Mouse (Mus musculus): ENCODE results near the gene Dab2.
A peak's percentile ranks its signal among the peaks of the same experiment; 100 is the strongest.

Dab2 gene

DNA sequence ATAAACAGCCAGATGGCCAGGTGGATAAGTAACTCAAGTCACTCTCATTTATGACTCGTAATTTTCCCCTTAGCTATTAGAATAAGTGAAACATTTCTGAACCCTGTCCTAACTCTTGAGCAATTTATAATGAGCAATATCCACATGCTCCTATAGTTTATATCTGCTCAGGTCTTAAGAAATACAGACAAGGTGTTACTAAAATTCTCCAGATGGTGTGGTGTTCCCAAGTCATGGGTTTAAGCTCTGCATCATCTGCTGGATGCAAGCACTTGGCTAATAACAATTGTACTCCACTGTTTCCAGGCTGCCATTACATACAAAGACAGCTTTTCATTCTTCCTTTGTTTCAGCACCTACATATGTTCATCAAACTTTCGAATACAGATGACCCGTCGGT lies 98.6 kb downstream of the Dab2 start:
- no peak for DNase-seq

DNA sequence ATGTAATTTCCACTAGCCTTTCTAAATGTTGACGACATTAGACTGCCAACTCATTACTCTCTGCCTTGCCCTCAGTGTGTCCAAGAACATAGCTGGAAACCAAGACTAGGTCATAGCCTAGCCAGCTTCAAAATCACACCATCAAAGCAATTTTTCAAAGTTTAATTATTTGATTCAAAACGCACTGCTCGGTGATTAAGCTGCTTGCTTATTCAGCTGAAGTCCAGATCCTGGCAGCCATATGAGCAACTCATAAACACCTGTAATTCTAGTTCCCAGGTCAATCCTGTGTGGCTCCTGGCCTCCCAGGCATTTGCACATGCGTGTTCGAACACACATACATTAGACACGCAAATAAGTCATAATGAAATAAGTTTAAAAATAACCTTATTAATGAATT lies 99.3 kb downstream of the Dab2 start:
- no peak for DNase-seq

DNA sequence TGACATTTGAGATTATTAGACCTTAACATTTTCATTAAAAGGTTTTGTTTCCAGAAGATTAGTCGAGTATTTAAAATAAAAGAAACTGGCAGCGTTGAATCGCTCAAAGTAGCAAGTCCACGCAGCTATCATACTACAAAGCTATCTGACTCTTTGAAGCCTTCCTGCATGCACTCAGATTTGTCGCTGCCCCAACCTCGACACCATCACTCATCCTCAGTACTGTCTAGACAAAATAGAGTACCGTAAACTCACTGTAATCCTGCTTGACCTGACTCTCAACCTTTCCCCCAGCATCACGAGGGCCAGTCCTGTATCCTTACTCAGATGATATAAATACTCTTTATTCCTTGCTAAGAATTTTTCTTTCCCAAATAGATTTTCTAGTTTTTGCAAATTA lies 100.5 kb downstream of the Dab2 start:
- DNase-seq = no peak

DNA sequence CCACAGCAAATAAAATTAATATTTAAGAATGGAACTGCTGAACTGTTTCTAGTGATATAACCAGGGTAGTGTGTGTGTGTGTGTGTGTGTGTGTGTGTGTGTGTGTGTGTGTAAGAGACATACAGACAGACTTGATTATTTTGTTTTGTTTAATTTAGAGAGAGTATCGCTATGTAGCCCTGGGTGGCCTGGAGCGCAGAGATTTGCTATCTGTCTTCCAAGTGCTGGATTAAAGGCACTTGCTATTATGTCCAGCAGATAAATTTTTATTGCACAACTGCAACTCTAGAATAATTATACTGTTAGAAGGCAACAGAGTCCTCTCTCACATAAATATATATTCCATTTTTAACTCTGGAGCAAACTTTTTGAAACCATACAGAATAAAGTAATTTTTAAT lies 102.8 kb downstream of the Dab2 start:
- DNase-seq = no peak

DNA sequence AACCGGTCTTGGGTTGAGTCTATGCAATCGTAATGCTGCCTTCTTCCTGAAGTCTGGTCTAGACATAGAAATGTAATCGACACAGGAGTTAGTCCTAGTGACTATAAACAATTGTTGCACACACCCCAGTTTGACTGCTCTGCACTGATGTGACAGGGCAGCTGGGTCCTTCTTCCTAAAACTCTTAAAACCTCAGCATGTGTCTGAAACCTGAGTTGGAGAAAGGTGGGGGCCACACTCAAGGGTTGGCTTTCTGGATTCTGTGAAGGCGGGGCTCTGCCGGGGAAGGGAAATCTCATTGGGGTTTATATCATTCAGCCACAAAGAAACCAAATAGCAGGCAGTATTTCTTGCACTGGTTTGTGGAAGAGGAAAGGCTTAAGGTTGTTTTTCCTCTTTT lies 104.6 kb downstream of the Dab2 start:
- no peak for DNase-seq

DNA sequence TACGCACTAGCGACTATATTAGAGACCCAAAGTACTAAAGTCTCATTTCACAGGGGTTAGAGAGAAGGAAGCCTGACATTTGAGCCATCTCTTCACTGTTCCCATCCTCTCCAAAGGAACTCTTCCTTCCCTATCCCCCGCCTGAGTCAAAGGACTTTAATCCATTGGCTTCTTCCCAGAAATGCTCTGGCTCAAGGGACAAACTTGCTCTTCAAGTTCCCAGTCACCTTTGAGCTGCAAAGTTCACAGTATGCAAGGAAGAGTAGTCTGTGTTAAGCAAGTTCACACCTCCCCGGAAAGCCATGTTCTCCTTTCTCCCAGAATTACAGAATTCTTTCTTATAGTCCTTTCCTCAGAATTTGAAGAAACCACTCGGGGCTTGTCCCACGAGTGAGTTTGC lies 107.2 kb downstream of the Dab2 start:
- DNase-seq = no peak

DNA sequence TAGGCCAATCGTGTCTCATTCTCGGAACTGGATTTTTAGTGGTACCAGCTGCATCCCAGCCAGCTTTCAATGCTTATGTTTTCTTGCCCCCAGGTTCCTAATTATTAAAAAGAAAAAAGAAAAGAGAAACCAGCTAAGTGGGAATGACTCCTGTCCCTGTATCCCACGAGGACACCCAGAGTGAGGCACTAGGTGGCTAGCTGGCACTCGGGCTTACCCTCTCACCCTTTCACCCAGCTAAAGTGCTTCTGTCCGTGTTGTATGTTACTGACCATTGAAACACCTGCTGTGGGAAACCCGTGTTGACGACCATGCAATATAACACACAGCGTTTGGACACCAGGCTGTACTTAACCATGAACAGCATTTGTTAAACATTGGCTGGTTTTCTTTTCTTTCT lies 109.4 kb downstream of the Dab2 start:
- no peak for DNase-seq

DNA sequence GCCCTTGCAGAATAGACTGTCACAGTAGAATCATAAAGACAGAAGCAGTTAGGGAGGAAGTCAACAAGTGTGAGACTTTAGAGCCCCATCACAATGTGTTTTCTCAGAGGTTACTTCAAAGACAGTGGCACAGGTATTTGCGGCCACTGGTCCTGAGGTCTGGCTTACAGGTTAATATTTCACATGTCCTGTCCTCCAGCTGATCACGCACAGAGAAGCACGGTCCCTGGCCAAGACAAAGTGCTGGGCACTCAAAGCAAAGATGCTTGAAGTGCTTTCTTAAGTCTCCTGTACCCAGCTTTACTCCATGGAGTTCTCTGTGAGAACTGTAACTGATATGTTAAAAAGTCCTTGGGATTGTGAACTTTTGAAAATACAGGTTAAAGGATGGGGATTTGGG lies 110.6 kb downstream of the Dab2 start:
- no peak for DNase-seq

DNA sequence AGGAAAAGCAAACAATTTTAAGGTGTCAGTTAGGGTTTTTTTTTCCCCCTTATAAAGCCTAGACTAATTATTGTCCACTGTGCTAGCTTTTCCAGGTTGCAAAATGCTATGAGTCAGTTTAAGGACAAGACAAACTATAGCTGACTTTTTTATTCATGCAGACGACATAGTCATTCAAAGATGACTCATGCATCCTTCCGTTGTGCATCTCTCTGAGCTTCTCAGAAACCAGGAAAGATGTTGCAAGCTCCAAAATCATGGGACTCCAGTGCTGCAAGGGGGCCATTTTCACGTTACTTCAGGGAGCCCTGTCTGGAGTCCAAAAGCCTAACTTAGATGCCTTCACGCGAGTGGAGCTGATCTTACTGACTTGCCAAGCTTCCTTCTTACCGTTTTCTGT lies 111.7 kb downstream of the Dab2 start:
- no peak for DNase-seq

DNA sequence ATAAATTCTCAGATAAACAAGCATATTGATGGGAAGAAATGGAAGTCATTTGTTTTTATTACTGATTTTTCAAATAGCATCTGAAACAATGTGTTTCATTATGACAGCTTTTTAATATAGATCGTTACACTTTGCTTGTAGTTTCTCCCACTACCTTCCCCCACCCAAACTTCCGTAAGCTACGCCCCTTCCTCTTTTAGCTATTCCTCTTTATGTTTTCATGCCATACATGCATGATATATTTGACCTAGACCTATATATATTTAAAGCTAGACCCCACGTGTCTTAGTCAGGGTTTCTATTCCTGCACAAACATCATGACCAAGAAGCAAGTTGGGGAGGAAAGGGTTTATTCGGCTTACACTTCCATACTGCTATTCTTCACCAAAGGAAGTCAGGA lies 115.7 kb downstream of the Dab2 start:
- DNase-seq = no peak

DNA sequence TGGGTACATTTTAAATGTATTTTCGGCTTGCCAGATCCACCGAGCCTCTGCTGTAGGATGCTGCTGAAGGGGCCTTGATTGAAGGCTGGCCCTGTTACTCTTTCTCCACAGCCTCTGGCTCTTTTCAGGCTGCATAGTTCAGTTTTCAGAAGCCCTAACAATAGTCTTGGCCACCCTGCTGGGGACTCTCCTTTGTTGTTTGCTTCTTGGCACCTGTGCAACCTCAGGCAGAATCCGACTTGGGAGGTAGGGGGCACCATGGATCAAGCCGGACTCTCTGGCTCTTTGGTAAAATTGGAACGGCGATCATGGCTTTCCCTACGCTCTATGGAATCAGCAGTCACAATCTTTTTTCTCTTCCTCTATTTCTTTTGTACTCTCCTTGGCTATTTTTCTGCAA lies 132.2 kb downstream of the Dab2 start:
- DNase-seq = no peak

DNA sequence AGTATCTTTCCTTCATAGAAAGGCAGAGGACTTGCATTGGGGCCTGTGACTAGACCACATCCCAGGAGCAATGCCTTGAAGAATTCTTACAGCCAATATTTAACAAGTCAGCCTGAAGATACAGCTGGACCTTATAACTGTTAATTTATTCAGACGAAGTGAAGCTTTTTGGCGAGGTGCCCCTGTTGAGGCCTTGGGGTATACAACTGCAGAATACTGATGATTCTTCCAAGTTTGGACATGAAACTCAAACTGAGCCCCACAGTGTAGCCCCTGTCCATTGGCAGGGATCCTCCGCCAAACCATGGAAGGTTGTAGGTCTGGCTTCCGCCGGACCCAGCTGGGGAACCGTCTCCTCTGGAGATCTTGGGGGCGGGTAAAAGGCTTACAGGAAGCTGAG lies 132.8 kb downstream of the Dab2 start:
- DNase-seq = no peak

DNA sequence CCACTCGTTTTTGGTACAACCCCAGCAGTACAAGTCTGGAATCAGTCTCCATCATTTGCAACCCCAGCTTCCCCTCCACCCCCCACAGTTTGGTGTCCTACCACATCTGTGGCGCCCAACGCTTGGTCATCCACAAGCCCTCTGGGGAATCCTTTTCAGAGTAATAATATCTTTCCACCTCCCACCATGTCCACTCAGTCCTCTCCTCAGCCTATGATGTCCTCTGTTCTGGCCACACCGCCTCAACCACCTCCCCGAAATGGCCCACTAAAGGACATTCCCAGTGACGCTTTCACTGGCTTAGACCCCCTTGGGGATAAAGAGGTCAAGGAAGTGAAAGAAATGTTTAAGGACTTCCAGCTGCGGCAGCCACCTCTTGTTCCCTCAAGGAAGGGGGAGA lies 135.7 kb downstream of the Dab2 start:
- no peak for DNase-seq

DNA sequence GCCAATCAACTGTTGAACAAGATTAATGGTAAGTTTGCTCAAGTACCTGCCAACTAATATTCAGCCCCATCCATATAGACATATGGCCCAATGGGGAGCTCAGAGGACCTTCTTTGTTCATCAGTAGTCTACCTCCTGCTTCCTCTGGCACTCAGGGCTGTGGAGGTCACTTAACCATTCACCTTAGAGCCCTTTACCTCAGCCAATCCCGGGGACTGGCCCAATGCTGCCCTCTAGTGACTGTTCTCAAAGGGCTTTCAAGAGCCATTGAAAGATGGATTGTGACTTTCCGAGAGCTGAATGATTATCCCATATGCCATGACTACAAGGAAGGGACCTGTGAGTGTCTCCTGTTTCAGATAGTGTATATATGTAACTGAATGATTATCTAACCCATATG lies 136.2 kb downstream of the Dab2 start:
- peak; percentile 41 to 44 for DNase-seq

DNA sequence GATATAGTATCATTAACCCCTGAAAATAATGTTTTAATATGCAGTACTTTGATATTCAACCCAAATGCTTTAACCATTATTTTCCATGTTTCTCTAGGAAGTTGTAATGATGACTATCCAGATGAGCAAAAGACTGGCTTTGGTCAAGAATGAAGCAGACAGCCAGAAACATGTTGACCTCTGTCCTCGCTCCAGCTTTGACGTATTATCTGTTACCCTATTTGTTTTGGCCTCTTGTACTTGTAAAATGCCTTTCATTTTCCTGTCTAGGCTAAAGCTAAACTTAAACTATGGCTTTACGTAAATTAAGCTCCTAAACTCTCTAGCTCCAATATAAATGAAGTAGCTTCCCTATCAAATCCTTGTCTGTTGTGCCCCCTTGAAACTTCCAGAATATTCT lies 139.1 kb downstream of the Dab2 start:
- DNase-seq = no peak

DNA sequence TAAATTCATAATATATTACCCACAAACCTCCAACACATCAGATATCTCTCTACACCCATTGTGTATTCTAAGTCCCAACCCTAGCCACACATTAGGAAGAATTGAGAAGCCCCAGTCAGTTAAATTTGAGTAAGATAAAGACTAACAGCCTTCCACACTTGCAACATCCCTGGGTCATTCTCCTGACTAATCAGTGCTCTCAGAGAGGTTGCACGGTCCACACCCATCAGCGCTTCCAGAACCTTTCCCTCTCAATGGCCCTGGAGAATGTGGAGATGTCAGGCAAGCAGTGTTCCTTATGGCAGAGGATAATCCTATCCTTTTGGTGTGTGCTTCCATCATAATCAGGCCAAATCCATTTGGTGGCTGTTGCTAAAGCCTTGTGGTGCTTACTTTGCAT lies 144.9 kb downstream of the Dab2 start:
- no peak for DNase-seq

DNA sequence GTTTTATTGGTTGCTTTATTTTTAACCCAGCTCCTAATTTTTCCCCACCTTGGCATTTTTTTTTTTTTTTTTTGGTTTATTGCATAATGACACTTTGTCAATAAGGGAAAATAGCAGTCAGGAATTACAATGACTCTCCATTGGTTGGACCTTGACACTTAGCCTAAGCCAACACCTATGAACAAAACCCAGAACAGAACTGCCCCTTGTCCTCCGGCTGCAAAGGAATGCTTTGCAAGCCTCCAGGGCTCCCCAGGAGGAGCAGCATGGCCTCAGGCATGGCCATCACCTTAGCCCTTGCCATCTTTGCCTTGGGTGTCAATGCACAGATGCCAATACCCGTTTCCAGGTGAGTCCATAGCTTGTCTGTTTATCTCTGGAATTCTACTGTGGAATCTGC lies 145.5 kb downstream of the Dab2 start, which contains the start of gene C9:
Gene C9, plus strand, starts transcription at position 193 of the 400 bp plus-strand sequence.
- DNase-seq = no peak

DNA sequence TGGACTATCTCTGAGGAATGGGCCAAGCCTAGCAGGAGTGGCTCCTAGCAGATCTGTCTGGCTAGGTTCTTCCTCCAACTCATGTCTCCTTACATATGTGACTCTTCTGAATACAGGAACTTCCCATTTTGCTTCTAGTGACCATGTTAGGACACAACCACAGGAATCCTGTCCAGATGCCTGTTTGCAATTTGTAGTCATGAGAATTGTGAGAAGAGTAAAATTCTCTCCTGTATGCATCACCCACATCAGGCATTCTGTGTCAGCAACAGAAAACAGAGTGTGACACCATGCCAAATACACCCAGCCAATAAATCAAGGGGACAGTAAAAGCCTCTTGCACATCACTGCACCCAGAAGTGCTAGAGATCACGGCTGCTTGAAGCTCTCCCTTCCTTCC lies 146.6 kb downstream of the Dab2 start:
- DNase-seq = no peak

DNA sequence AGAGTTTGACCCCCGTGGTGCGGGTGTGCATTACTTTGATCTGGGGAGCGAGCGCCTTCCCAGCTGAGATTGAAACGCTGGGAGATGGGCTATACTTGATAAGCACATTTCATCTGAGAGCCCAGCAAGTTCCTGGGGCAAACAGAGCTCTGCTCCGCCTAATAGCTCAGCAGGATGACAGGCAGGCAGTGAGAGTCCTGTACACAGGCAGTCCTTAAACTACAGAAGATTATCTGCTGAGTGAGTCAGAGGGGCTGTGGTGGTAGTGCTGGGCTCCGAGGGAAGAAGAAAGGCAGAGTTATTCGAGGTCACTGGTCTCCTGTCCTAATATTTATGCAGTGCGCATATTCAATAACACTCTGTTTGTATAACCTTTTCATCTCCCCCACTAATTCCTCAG lies 149.3 kb downstream of the Dab2 start:
- no peak for DNase-seq

DNA sequence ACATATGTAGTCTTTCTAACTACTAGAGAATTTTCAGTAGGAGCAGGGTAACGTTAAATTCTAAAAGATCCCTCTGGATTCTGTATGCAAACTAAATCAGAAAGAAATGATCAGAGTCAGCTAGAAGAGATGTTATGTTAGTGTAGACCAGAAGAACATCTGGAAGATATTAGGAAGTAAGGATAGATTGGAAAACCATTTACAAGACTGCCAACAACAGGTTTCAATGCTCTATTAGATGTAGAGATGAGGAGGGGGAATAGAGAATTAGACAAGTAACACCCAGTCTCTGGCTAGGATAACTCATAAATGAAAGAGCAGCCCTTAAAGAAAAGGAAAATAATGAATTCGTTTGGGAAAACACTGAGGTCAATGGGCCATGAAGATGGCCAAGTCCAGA lies 154.9 kb downstream of the Dab2 start:
- no peak for DNase-seq

DNA sequence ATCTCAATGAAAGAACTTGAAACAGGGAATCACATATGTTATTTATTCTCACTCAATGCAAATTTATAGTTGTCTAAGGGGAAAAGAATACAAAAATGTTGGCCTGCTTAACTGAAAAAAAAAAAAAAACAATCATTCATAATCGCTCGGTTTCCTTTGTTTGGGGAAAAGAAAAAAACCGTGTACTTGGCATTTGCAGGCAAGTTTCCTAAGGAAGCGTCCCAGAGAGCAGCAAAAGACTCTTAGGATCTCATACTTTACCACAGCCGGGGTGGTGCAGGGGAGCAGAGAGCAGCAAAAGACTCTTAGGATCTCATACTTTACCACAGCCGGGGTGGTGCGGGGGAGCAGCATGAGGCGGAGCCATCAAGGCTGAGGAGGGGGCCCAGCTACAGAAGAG lies 161.8 kb downstream of the Dab2 start:
- no peak for DNase-seq

DNA sequence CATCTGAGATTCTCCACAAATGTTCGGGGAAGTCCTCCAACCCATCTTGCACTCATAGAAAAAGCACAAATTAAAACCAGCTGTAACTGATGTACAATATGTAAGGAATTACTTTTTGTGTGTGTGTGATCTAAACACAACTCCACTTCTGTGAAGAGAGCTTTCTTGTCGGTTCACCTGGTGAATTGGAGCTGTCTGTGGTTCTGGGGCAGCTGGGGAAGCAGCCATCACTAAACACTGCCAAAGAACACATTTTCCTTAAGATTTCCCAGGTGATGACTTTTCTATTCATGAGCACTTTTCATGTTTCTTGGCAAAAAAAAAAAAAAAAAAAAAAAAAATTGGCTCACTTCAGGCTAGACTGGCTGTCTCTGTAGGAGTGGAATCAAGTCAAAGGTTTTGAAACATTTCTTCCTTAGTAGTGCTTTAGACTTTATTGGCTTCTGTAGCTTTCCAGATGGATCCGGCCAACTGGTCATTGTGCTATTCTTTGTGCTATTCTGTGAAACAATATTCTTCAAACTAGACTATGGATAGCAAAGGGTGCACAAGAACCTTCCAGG lies 163.9 kb downstream of the Dab2 start:
- no peak for DNase-seq

DNA sequence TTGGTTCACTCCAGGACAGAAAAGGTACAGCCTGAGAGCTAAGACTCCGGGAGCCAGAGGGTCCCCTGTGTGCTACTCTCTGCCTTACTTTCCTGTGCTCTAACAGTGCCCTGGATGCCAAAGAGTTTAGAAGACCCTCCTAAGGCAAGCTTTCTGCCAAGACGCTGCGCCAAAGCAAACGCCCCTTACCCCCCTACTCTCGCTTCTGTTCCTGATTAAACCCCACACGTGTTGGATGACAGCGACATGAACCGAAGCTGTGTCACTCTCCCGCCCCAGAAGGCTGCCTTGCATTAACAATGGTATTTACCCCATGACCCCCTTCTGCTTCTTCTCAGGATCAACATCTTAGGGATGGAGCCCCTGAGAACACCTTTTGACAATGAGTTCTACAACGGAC lies 167.4 kb downstream of the Dab2 start:
- no peak for DNase-seq

DNA sequence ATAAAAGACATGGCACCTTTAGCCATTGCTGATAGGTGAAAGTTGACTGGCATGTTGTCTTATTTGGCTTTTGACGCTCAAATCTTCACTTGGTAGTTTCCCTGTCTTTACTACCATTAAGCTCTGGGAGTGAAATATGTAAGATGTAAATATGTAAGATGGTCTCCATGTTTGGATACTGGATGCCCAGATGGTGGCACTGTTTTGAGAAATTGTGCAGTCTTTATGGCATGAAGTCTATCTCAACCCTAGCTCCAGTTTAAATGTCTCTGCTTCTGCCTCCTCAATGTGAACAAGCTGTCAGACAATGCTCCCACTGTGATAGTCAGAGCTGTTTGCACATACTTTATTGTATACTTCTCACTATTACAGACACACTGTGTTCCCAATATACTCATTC lies 169.3 kb downstream of the Dab2 start:
- DNase-seq = no peak

DNA sequence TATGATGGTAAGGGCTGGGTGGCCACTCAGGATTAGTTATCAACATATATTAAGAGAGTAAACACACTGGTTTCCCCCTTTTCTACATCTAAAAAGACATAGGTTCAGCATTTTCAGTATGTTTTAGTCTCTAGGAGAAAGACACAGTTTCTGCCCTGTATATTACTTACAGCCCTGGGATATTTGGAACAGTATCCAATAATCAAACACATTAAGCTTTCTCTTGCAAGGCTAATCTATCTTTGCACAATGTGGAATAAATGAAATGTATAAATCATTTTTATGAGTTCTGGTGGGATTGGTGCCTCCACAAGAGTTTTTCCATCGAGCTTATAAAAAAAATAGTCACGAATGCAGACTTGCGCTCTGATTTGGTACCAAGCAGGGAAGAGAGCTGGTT lies 169.8 kb downstream of the Dab2 start:
- no peak for DNase-seq

DNA sequence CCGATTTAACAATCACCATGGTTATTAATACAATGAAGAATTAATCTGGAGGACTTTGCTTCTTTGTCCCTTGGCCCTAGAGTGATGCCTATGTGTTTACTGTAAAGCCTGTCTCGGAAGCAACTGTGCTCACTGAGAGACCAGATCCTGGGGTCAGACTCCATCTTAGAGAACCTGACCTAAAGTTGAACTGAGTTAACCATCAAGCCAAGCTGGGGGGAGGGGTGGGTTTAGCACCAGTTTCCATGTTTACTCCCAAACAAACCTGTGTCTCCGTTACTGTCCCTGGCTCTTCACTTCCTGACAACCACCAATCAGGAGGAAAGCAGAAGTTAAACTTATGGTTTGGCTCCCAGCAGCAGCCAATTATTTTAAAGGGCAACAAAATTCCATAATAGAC lies 184.0 kb downstream of the Dab2 start:
- no peak for DNase-seq
